Mouse (Mus musculus): ENCODE results near the gene H2-Q2. TPM values are rescaled to one million over a fixed set of nuclear protein-coding genes. Genes with fewer than 3 reads are reported as not detected.
"Not testable (repeated sequence)": the region's sequence is repeated elsewhere in the genome, so short reads cannot be mapped to it uniquely, and the experiment has no call there.

The H2-Q2 gene
- total RNA-seq, 2 experiments from 2014 or later, result 0.37 TPM; not detected in 1

DNA sequence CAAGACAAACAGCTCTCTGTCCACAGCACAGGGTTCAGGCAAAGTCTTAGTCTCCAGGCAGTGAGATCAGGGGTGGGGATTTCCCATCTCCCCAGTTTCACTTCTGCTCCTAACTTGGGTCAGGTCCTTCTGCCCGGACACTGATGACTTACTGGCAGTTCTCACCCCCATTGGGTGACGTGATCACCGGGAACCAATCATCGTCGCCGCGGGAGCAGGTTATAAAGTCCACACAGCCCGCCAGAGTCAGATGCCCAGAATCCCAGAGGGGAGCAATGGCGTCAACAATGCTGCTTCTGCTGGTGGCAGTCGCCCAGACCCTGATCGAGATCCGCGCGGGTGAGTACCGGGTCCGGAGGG lies 37.3 kb downstream of the H2-Q2 start, which contains the start of gene H2-Q4:
H2-Q4 (plus strand) TSS at position 249 of the 360 bp plus-strand sequence.
- DNase-seq, result peak; percentile 57 to 70

DNA sequence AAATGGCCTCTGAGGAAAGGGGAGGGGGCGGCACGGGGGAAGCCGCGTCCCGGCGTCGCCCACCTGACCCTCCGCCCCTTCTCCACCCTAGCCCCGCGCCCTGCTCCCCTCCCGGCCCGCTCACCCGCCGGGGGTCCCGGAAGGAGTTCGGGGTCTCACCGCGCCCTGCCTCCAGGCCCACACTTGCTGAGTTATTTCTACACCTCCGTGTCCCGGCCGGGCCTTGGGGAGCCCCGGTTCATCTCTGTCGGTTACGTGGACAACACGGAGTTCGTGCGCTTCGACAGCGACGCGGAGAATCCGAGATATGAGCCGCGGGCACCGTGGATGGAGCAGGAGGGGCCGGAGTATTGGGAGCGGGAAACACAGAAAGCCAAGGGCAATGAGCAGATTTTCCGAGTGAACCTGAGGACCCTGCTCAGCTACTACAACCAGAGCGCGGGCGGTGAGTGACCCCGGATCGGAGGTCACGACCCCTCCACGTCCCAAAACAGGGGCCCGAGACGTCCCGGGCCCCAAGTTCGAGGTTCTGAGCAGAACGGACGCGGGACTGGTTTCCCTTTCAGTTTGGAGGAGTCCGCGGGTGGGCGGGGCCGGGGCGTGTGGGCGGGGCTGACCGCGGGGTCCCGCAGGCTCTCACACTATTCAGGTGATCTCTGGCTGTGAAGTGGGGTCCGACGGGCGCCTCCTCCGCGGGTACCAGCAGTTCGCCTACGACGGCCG lies 37.8 kb downstream of the H2-Q2 start:
- DNase-seq, result no peak

DNA sequence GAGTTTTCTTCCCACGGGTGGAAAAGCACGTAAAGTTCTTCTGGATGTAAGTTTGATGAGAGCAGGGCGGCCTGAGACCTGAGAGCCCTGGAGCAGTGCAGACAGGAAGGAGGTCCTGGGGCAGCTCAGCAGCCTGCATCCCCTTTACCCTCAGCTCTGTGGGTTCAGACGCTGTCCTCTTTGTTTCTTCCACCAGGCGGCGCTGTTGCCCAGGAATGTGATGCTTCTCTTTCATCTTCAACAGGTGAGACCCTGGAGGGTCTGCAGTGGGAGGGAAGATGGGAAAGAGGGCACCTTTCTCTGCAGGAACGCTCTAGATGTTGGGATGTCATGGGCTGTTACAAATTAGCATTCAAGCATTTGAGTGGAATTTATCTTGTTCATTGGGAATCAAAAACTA lies 47.8 kb downstream of the H2-Q2 start:
- not testable (repeated sequence) for DNase-seq

DNA sequence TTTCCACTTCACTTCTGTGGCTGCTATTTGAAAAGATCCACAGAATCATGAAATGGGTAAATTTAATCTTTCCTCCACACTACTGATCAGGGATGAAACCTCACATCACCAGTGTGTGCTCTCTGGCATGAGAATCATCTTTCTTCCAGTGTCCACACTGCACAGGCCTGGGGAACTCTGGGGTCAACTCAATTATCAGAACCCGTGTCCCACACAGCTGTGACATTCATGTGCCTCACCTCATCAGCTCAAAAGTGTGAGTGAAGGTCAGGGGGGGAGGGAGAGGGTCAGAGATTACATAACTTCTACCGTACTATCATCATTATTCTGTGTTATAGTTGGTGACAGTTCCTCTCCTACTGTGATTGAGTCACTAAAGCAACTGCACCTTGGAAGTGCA lies 50.6 kb downstream of the H2-Q2 start:
- DNase-seq, result not testable (repeated sequence)

DNA sequence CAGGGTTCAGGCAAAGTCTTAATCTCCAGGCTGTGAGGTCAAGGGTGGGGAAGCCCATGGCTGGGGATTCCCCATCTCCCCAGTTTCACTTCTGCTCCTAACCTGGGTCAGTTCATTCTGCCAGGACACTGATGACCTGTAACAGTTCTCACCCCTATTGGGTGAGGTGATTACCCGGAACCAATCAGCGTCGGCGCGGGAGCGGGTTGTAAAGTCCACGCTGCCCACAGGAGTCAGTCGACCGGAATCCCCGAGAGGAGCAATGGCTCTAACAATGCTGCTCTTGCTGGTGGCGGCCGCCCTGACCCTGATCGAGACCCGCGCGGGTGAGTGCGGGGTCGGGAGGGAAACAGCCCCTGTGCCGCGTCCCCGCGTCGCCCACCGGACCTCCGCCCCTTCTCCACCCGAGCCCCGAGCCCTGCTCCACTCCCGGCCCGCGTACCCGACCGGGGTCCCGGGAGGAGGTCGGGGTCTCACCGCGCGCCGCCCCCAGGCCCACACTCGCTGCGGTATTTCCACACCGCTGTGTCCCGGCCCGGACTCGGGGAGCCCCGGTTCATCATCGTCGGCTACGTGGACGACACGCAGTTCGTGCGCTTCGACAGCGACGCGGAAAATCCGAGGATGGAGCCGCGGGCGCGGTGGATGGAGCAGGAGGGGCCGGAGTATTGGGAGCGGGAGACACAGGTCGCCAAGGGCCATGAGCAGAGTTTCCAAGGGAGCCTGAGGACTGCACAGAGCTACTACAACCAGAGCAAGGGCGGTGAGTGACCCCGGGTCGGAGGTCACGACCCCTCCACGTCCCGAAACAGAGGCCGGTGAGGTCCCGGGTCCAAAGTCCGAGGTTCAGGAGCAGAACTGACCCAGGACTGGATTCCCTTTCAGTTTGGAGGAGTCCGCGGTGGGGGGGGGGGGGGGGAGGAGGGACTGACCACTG lies 52.1 kb downstream of the H2-Q2 start:
- DNase-seq, result not testable (repeated sequence)

Other genes with a start within 250 kb of the H2-Q2 start
- not detected for gene Ly6g5c, start 234.0 kb upstream of the H2-Q2 start, total RNA-seq (2021)
- gene Ly6g5b, start 226.8 kb upstream of the H2-Q2 start, total RNA-seq (2021), result under 1 TPM in 1 of 2 experiments, not detected in 1; 0.70 TPM
- 10 to 100 TPM; 13.0 to 15.2 TPM for gene Gpank1, start 220.8 kb upstream of the H2-Q2 start, total RNA-seq (2021)
- 100 to 1,000 TPM; 169 to 176 TPM for gene Csnk2b, start 220.2 kb upstream of the H2-Q2 start, total RNA-seq (2021)
- gene D17H6S53E, start 215.9 kb upstream of the H2-Q2 start, total RNA-seq (2021), result 10 to 100 TPM; 25.6 to 29.3 TPM
- gene Apom, start 210.2 kb upstream of the H2-Q2 start, total RNA-seq (2021), result not detected
- gene Bag6, start 207.1 kb upstream of the H2-Q2 start, total RNA-seq (2021), result 100 to 1,000 TPM; 304 to 319 TPM
- gene Prrc2a, start 177.3 kb upstream of the H2-Q2 start, total RNA-seq (2021), result 100 to 1,000 TPM; 315 to 340 TPM
- 10 to 100 TPM; 10.1 to 10.9 TPM for gene Aif1, start 166.2 kb upstream of the H2-Q2 start, total RNA-seq (2021)
- gene Lst1, start 153.8 kb upstream of the H2-Q2 start, total RNA-seq (2021), result 1 to 10 TPM; 7.1 to 7.7 TPM
- under 1 TPM in 1 of 2 experiments, not detected in 1; 0.30 TPM for gene Ltb, start 147.8 kb upstream of the H2-Q2 start, total RNA-seq (2021)
- not detected for gene Tnf, start 140.2 kb upstream of the H2-Q2 start, total RNA-seq (2021)
- under 1 TPM; 0.28 to 0.42 TPM for gene Lta, start 136.9 kb upstream of the H2-Q2 start, total RNA-seq (2021)
- not detected for gene Gm16181, start 121.4 kb upstream of the H2-Q2 start, total RNA-seq (2021)
- gene Atp6v1g2, start 108.6 kb upstream of the H2-Q2 start, total RNA-seq (2021), result 100 to 1,000 TPM; 602 to 647 TPM
- gene Nfkbil1, start 106.5 kb upstream of the H2-Q2 start, total RNA-seq (2021), result 10 to 100 TPM; 13.3 to 13.6 TPM
- gene Ddx39b, start 100.5 kb upstream of the H2-Q2 start, total RNA-seq (2021), result 100 to 1,000 TPM; 220 to 232 TPM
- gene H2-D1, start 79.5 kb upstream of the H2-Q2 start, total RNA-seq (2021), result 10 to 100 TPM; 13.4 to 18.0 TPM
- under 1 TPM in 1 of 2 experiments, not detected in 1; 0.20 TPM for gene H2-Q1, start 21.8 kb upstream of the H2-Q2 start, total RNA-seq (2021)
- 1 to 10 TPM; 1.3 to 2.5 TPM for gene H2-Q4, start 37.4 kb downstream of the H2-Q2 start, total RNA-seq (2021)
- gene H2-Q6, start 82.6 kb downstream of the H2-Q2 start, total RNA-seq (2021), result not detected
- under 1 TPM; 0.65 to 0.88 TPM for gene H2-Q7, start 96.9 kb downstream of the H2-Q2 start, total RNA-seq (2021)
- under 1 TPM in 1 of 2 experiments, not detected in 1; 0.15 TPM for gene H2-Q10, start 127.8 kb downstream of the H2-Q2 start, total RNA-seq (2021)
- gene Pou5f1, start 163.8 kb downstream of the H2-Q2 start, total RNA-seq (2021), result under 1 TPM in 1 of 2 experiments, not detected in 1; 0.32 TPM
- gene Tcf19, start 174.6 kb downstream of the H2-Q2 start, total RNA-seq (2021), result 1 to 10 TPM; 4.3 to 5.8 TPM
- gene Cchcr1, start 174.9 kb downstream of the H2-Q2 start, total RNA-seq (2021), result 10 to 100 TPM in 1 of 2 experiments, 1 to 10 TPM in 1; 9.3 to 10.0 TPM
- gene Psors1c2, start 191.0 kb downstream of the H2-Q2 start, total RNA-seq (2021), result under 1 TPM; 0.42 to 0.63 TPM
- gene Cdsn, start 209.9 kb downstream of the H2-Q2 start, total RNA-seq (2021), result under 1 TPM in 1 of 2 experiments, not detected in 1; 0.40 TPM
- not detected for gene 2300002M23Rik, start 225.2 kb downstream of the H2-Q2 start, total RNA-seq (2021)

Data from layer of hippocampus, postnatal 36 days (tissue).